Mouse (Mus musculus): ENCODE data around the gene Rft1. TPM values are rescaled to one million over a fixed set of nuclear protein-coding genes. Genes with fewer than 3 reads are reported as not detected.

Rft1 gene
- polyA plus RNA-seq, 1 experiment from 2014 or later: 8.8 TPM

- 71% methylated on average over 7 of the region's 7 CpGs for WGBS
- peaks cover 25% of the 10 kb centered on the region for H3K4me1 ChIP-seq (replicated peaks)
- H3K9ac ChIP-seq: no peak overlapping the region
- no peak overlapping the region for H3K4me2 ChIP-seq
- ATAC-seq (replicated peaks; ENCODE audit: insufficient number of reproducible peaks, insufficient read depth, low FRiP score, low read depth): no peak
- no peaks in the 10 kb centered on the region for H3K36me3 ChIP-seq
- no peaks in the 10 kb centered on the region for H3K9me3 ChIP-seq (replicated peaks)
- H3K4me3 ChIP-seq: no peak overlapping the region
- no peak overlapping the region for H3K27ac ChIP-seq
- H3K27me3 ChIP-seq: no peaks in the 10 kb centered on the region
Measured at GRCm38 (mm10) chr14:30619982-30620578, 34.1 kb upstream of the Rft1 start.

DNA sequence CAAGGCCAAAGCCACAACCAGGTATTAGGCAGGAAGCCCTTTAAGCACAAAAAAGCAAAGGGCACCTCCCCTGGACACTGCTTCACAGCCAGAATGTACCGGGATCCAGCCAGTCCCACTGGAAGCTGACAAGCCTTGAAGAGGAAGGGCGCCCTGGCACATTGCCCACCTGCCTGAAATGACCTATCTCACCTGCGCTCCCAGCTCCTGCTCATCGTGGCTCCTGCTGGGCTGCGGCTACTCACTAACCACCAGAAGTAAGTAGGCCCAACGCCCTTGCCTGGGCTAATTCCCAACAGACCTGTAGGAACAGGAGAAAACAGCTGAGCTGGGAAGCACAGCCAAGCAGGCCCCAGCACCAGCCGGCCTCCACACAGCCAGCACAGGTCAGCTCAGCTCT lies 32.0 kb upstream of the Rft1 start:
- H3K4me1 ChIP-seq (replicated peaks): peaks cover 42% of the 10 kb centered on the region
- no peaks in the 10 kb centered on the region for H3K9me3 ChIP-seq (replicated peaks)
- no peak overlapping the region for H3K4me3 ChIP-seq
- H3K9ac ChIP-seq: no peak overlapping the region
- no peak for ATAC-seq (replicated peaks; ENCODE audit: insufficient number of reproducible peaks, insufficient read depth, low FRiP score, low read depth)
- H3K36me3 ChIP-seq: no peaks in the 10 kb centered on the region
- 71% methylated on average over 7 of the region's 7 CpGs for WGBS
- H3K27ac ChIP-seq: no peak overlapping the region
- no peak overlapping the region for H3K4me2 ChIP-seq
- no peaks in the 10 kb centered on the region for H3K27me3 ChIP-seq

GRCm38 (mm10) chr14:30622556-30622955 lies 31.6 kb upstream of the Rft1 start:
- Histone ChIP-seq H3K27ac (no peak overlapping the region), H3K9me3 (replicated peaks) (no peaks in the 10 kb centered on the region), H3K9ac (no peak overlapping the region), H3K36me3 (no peaks in the 10 kb centered on the region), H3K27me3 (no peaks in the 10 kb centered on the region), H3K4me1 (replicated peaks) (peaks cover 42% of the 10 kb centered on the region), H3K4me3 (no peak overlapping the region), H3K4me2 (no peak overlapping the region)
- no peak for ATAC-seq (replicated peaks; ENCODE audit: insufficient number of reproducible peaks, insufficient read depth, low FRiP score, low read depth)
- WGBS: 90% methylated on average over 8 of the region's 8 CpGs

DNA sequence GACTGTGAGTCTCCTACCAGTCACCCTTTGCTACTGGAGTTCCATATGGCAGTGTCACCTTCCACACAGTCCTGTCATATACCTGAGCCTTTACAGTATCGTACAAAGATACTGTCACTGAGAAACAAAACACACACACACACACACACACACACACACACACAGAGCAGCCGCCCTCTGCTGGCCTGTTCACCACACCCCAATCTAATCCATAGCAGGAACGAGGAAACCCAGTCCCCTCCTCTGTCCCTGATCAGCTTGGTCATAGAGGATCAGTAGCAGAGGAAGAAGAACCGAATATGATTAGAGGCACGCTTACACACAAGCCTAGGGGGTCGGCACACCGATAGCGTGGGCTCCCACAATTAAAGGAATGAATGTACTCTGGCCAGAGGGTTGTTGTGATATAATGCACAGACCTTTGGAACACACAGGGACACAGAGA lies 29.9 kb upstream of the Rft1 start:
- Histone ChIP-seq H3K27ac (peak overlapping the region; percentile 73; the same call in 1 of the 2 replicates), H3K9me3 (replicated peaks) (no peaks in the 10 kb centered on the region), H3K4me1 (replicated peaks) (peaks cover 42% of the 10 kb centered on the region), H3K4me3 (peak overlapping the region; percentile 93), H3K9ac (no peak overlapping the region), H3K36me3 (no peaks in the 10 kb centered on the region), H3K27me3 (no peaks in the 10 kb centered on the region), H3K4me2 (peak overlapping the region; percentile 85)
- ATAC-seq (replicated peaks; ENCODE audit: insufficient number of reproducible peaks, insufficient read depth, low FRiP score, low read depth): no peak
- 52% methylated on average over 8 of the region's 8 CpGs for WGBS

GRCm38 (mm10) chr14:30625131-30625807 lies 28.9 kb upstream of the Rft1 start:
- 1% methylated on average over 39 of the region's 39 CpGs for WGBS
- H3K4me1 ChIP-seq (replicated peaks): peaks cover 47% of the 10 kb centered on the region

GRCm38 (mm10) chr14:30625856-30626726 lies 28.1 kb upstream of the Rft1 start, which contains the start of gene Prkcd:
TSS of gene Prkcd (minus strand) at chr14:30626210.
- ATAC-seq (replicated peaks; ENCODE audit: insufficient number of reproducible peaks, insufficient read depth, low FRiP score, low read depth): peak; percentile 78
- no peaks in the 10 kb centered on the region for H3K27me3 ChIP-seq
- peak within 1 kb of the TSS; percentile 85 for H3K4me2 ChIP-seq
- H3K9me3 ChIP-seq (replicated peaks): no peaks in the 10 kb centered on the region
- peak within 1 kb of the TSS; percentile 73 for H3K27ac ChIP-seq
- no peaks in the 10 kb centered on the region for H3K36me3 ChIP-seq
- peak within 1 kb of the TSS; percentile 93 for H3K4me3 ChIP-seq
- under 1% methylated on average over 69 of the region's 71 CpGs for WGBS
- peaks cover 55% of the 10 kb centered on the region for H3K4me1 ChIP-seq (replicated peaks)
- H3K9ac ChIP-seq: peak within 1 kb of the TSS; percentile 81

More at GRCm38 (mm10) chr14:30625131-30625807, 28.9 kb upstream of the Rft1 start:
- no peaks in the 10 kb centered on the region for H3K36me3 ChIP-seq
- H3K27ac ChIP-seq: peak overlapping the region; percentile 73
- no peaks in the 10 kb centered on the region for H3K27me3 ChIP-seq
- H3K9ac ChIP-seq: peak overlapping the region; percentile 81
- H3K4me3 ChIP-seq: peak overlapping the region; percentile 93
- no peaks in the 10 kb centered on the region for H3K9me3 ChIP-seq (replicated peaks)
- peak; percentile 19; the same call in 1 of the 2 replicates for ATAC-seq (replicated peaks; ENCODE audit: insufficient number of reproducible peaks, insufficient read depth, low FRiP score, low read depth)
- H3K4me2 ChIP-seq: peak overlapping the region; percentile 85

DNA sequence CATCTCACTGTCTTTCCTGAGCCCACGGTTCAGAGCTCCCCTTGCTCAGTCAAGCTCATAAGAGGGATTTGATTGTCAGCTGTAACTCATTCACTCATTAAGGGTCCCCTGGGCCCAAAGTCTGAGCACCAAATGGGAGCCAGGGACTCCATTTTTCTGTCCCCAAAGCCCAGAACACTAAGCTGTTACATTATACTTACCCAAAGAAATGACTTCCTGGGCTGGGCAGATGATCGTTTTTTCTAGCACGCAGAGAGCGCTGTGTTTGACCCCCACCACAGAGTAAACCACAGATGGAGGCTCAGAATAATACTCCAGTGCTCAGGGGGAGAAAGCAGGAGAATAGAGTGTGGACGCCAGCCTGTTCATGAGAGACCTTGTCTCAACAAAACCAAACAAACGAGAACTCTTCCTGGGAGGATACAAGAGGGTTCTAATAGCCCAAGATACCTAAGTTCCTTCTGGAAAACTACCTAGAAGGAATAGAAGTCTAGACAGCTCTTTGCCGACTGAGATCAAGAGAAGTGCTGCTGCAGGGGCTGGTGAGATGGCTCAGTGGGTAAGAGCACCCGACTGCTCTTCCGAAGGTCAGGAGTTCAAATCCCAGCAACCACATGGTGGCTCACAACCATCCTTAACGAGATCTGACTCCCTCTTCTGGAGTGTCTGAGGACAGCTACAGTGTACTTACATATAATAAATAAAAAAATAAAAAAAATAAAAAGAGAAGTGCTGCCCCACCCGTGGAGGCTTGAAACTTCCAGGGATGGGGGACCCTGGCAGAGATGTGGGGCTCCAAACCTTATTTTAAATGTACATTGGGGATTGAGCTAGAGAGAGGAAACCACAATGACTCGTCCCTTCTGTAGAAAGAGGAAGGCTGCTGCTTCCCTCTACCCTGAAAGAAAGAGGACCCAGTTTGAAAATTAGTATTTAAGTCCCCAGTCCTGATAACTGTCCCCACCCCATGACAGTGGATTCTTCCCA lies 27.1 kb upstream of the Rft1 start:
- H3K9me3 ChIP-seq (replicated peaks): no peaks in the 10 kb centered on the region
- ATAC-seq (replicated peaks; ENCODE audit: insufficient number of reproducible peaks, insufficient read depth, low FRiP score, low read depth): no peak
- peak overlapping the region; percentile 73 for H3K27ac ChIP-seq
- peaks cover 54% of the 10 kb centered on the region for H3K4me1 ChIP-seq (replicated peaks)
- H3K4me3 ChIP-seq: peak overlapping the region; percentile 93
- no peaks in the 10 kb centered on the region for H3K36me3 ChIP-seq
- 52% methylated on average over 12 of the region's 12 CpGs for WGBS
- H3K4me2 ChIP-seq: peak overlapping the region; percentile 85
- no peaks in the 10 kb centered on the region for H3K27me3 ChIP-seq
- H3K9ac ChIP-seq: peak overlapping the region; percentile 81

GRCm38 (mm10) chr14:30628235-30628634 lies 25.9 kb upstream of the Rft1 start:
- Histone ChIP-seq H3K27me3 (no peaks in the 10 kb centered on the region), H3K4me1 (replicated peaks) (peaks cover 56% of the 10 kb centered on the region), H3K4me2 (no peak overlapping the region), H3K36me3 (no peaks in the 10 kb centered on the region), H3K9ac (no peak overlapping the region), H3K27ac (no peak overlapping the region), H3K4me3 (no peak overlapping the region), H3K9me3 (replicated peaks) (no peaks in the 10 kb centered on the region)
- WGBS: 80% methylated on average over 5 of the region's 5 CpGs
- no peak for ATAC-seq (replicated peaks; ENCODE audit: insufficient number of reproducible peaks, insufficient read depth, low FRiP score, low read depth)

- 48% methylated on average over 4 of the region's 4 CpGs for WGBS
- ATAC-seq (replicated peaks; ENCODE audit: insufficient number of reproducible peaks, insufficient read depth, low FRiP score, low read depth): no peak
Measured at GRCm38 (mm10) chr14:30629839-30630238, 24.3 kb upstream of the Rft1 start.

GRCm38 (mm10) chr14:30630811-30631576 lies 23.2 kb upstream of the Rft1 start:
- ATAC-seq (replicated peaks; ENCODE audit: insufficient number of reproducible peaks, insufficient read depth, low FRiP score, low read depth): no peak
- 62% methylated on average over 5 of the region's 5 CpGs for WGBS
- H3K4me1 ChIP-seq (replicated peaks): peaks cover 45% of the 10 kb centered on the region

More at GRCm38 (mm10) chr14:30629839-30630238, 24.3 kb upstream of the Rft1 start:
- Histone ChIP-seq H3K27ac (no peak overlapping the region), H3K9ac (no peak overlapping the region), H3K36me3 (no peaks in the 10 kb centered on the region), H3K9me3 (replicated peaks) (no peaks in the 10 kb centered on the region), H3K27me3 (no peaks in the 10 kb centered on the region), H3K4me1 (replicated peaks) (peaks cover 48% of the 10 kb centered on the region), H3K4me2 (no peak overlapping the region), H3K4me3 (no peak overlapping the region)

More at GRCm38 (mm10) chr14:30630811-30631576, 23.2 kb upstream of the Rft1 start:
- no peak overlapping the region for H3K4me3 ChIP-seq
- H3K27me3 ChIP-seq: no peaks in the 10 kb centered on the region
- no peak overlapping the region for H3K9ac ChIP-seq
- no peak overlapping the region for H3K4me2 ChIP-seq
- no peaks in the 10 kb centered on the region for H3K36me3 ChIP-seq
- no peaks in the 10 kb centered on the region for H3K9me3 ChIP-seq (replicated peaks)
- peak overlapping the region; percentile 43 for H3K27ac ChIP-seq
